Mouse (Mus musculus) intestine, embryonic 15.5 days (tissue): ENCODE results near the gene Kansl1. TPM values are rescaled to one million over a fixed set of nuclear protein-coding genes. Genes with fewer than 3 reads are reported as not detected.
A peak's percentile ranks its signal among the peaks of the same experiment; 100 is the strongest.

Experiments
- ATAC-seq: fragments of 200-750 bp; cut with Nextera tagmentation; 2 replicates; pipeline ENCODE4 v1.8.0; 2017; ENCODE audit warnings: moderate TSS enrichment, moderate library complexity
- H3K27ac ChIP-seq: fragments of 300-500 bp; sonication (generic); 2 replicates; pipeline ENCODE4 v1.5.1; 2015; ENCODE audit warnings: mild to moderate bottlenecking, inconsistent platforms
- H3K27me3 ChIP-seq: fragments of 300-500 bp; sonication (generic); replicated peaks from 2 replicates; pipeline ENCODE4 v1.6.1; 2015; ENCODE audit warnings: inconsistent platforms
- H3K36me3 ChIP-seq: fragments of 300-500 bp; sonication (generic); 2 replicates; pipeline ENCODE4 v1.6.1; 2015; ENCODE audit warnings: inconsistent platforms
- H3K4me1 ChIP-seq: fragments of 300-500 bp; sonication (generic); replicated peaks from 2 replicates; pipeline ENCODE4 v1.6.1; 2015; ENCODE audit warnings: inconsistent platforms
- H3K4me2 ChIP-seq: fragments of 300-500 bp; sonication (generic); replicated peaks from 2 replicates; pipeline ENCODE4 v1.6.1; 2015; ENCODE audit warnings: mild to moderate bottlenecking, inconsistent platforms
- H3K4me3 ChIP-seq: fragments of 300-500 bp; sonication (generic); replicated peaks from 2 replicates; pipeline ENCODE4 v1.5.1; 2015; ENCODE audit warnings: inconsistent platforms
- H3K9ac ChIP-seq: fragments of 300-500 bp; sonication (generic); 2 replicates; pipeline ENCODE4 v1.6.1; 2015; ENCODE audit warnings: inconsistent platforms
- H3K9me3 ChIP-seq: fragments of 300-500 bp; sonication (generic); 2 replicates; pipeline ENCODE4 v1.6.1; 2016; ENCODE audit warnings: inconsistent platforms
- WGBS: fragments of 180-500 bp; shearing (Covaris S2); methylation state at CpG from one replicate; pipeline ENCODE4 v1.1.7; 2015; 5-methylcytosine and 5-hydroxymethylcytosine counted together
- polyA plus RNA-seq: library from polyadenylated mRNA; unstranded; fragments of >200 nt; fragmentation: Nextera tagmentation; extraction: Ambion mirVana; gene quantifications from 2 replicates; pipeline ENCODE4 v1.2.1, GENCODE M21; 2015

Kansl1 gene
- polyA plus RNA-seq, 1 experiment from 2014 or later, result 17.2 TPM

DNA sequence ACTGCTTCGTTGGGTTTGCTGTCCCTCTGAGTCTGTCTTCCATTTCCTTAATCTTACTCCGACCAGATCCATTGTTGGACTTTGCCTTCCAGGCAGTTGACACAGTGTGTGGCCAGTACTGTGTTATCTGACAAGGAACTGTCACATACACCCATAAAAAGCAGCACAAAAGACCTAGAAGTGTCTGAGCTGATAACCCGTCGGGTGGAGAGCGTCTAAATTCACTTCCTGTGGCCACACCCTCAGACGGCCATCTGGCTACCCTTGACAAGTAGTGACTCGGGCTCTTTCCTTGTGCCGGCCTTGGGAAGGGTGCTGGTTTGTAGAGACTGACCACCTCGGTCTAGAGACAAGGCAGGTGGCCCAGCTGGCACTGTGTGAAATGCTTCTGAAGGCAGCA lies 175.4 kb downstream of the Kansl1 start:
- 0 out of 2 replicates have a peak overlapping the region, but pooled peaks have one; percentile 6 for H3K4me2 ChIP-seq
- peaks cover 17% of the 10 kb centered on the region for H3K4me1 ChIP-seq
- no peaks in the 10 kb centered on the region for H3K27me3 ChIP-seq
- H3K9me3 ChIP-seq, result no peaks in the 10 kb centered on the region
- no peak overlapping the region for H3K4me3 ChIP-seq
- ATAC-seq, result peak; percentile 86
- H3K36me3 ChIP-seq, result no peaks in the 10 kb centered on the region
- H3K27ac ChIP-seq, result peak overlapping the region; percentile 77
- WGBS, result 54% methylated on average over 9 of the region's 9 CpGs
- H3K9ac ChIP-seq, result no peak overlapping the region

DNA sequence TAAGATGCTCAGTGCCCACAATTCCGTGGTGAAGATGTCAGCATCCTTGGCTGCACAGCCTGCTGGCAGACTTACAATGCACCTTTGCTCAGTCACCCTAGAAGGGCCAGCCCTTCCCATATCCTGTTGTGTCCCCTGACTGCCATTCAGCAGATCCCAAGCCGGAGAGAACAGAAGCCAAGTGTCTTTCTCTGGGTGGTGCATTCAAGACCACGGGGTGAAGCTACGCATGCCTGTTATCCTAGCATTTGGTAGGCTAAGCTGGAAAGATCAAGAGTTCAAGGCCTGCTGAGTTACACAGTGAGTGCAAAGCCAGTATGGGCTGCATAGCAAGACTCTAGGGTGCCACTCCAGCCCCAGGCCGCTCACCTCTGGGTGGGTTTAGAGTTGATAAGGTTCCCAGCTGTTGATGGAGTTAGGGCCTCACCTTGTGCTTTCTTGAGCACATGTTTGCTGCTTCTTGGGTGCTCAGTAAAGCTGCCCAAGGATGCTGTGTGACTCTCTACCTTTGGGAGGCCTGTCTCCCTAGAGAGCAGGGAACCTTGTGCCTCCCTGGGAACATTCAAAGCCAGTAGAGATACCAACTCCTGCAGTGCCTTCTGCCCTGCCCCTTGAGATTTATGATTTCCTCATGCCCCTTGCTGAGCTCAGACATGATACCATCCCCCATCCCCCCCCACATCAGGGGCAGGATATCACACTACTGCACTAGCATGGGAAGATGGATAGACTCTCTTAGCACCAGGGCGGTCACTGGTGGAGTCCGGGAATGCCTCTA lies 176.0 kb downstream of the Kansl1 start:
- H3K9ac ChIP-seq, result no peak overlapping the region
- H3K9me3 ChIP-seq, result no peaks in the 10 kb centered on the region
- peaks cover 17% of the 10 kb centered on the region for H3K4me1 ChIP-seq
- 0 out of 2 replicates have a peak overlapping the region, but pooled peaks have one; percentile 6 for H3K4me2 ChIP-seq
- no peaks in the 10 kb centered on the region for H3K36me3 ChIP-seq
- 79% methylated on average over 7 of the region's 7 CpGs for WGBS
- ATAC-seq, result peak; percentile 53
- peak overlapping the region; percentile 77 for H3K27ac ChIP-seq
- H3K4me3 ChIP-seq, result no peak overlapping the region
- H3K27me3 ChIP-seq, result no peaks in the 10 kb centered on the region

DNA sequence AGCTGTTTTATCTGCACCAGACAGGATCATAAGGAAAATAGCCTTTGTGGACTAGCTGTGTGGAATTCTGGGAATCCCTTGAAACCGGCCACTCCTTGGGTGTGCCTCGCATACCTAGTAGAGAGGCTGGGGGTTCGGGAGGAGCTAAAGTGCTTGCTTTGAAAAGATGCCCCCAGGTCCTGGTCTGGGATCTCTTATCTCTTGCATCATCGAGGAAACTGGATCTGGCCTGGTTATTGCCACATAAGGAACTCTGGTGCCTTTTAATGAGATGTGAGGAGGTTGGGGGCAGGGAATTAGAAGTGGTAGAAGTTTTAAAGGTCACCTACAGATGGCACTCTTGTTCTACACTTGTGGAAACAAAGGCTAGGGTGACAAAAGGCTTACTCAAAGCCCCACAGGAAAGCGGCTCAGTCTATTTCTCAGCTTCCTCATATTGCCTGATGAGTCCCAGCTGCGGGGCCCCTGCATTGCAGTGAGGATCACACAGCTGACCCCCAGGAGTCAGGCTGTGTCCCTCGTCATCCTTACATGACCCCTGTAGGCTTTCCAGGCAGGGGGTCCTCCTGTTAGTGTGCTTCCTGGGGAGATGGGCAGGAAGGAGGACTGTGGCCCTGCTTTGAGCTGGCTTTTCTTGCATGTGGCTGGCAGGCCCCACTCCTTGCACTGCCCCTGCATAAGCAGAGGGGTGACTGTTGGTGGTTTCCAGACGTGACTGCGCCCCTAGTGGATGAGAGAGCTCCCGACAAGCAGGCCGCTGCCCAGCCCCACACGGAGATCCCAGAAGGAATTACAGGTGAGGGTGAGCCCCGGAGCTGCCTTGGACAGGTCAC lies 179.2 kb downstream of the Kansl1 start:
- ATAC-seq, result peak; percentile 71
- Histone ChIP-seq H3K4me1 (peaks cover 11% of the 10 kb centered on the region), H3K9me3 (no peaks in the 10 kb centered on the region), H3K27me3 (no peaks in the 10 kb centered on the region), H3K9ac (0 out of 2 replicates have a peak overlapping the region, but pooled peaks have one; percentile 16), H3K27ac (peak overlapping the region; percentile 76), H3K4me2 (peak overlapping the region; percentile 18; the same call in 1 of the 2 replicates), H3K4me3 (no peak overlapping the region), H3K36me3 (no peaks in the 10 kb centered on the region)
- 20% methylated on average over 13 of the region's 13 CpGs for WGBS

DNA sequence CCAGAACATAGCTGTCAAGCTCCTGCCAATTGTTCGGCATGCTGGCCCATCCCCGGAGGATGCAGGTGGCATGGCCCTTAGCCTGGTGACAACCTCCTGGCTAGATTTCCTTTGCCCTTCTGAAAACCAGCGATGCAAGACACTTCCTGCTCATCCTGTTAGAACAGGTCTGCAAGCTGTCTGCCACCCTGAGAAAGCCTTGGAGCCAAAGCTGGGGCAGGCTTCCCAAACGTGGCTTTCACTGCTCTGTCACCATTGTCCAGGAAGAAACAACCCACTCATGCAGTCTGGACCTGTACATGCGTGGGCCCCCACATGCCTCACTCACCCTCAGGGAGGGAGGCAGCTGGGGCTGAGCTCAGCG lies 179.8 kb downstream of the Kansl1 start:
- no peaks in the 10 kb centered on the region for H3K9me3 ChIP-seq
- H3K9ac ChIP-seq, result no peak overlapping the region
- H3K27me3 ChIP-seq, result no peaks in the 10 kb centered on the region
- H3K36me3 ChIP-seq, result no peaks in the 10 kb centered on the region
- H3K27ac ChIP-seq, result peak overlapping the region; percentile 58
- no peak overlapping the region for H3K4me2 ChIP-seq
- H3K4me1 ChIP-seq, result peaks cover 11% of the 10 kb centered on the region
- 46% methylated on average over 6 of the region's 6 CpGs for WGBS
- H3K4me3 ChIP-seq, result no peak overlapping the region
- peak; percentile 5 for ATAC-seq

DNA sequence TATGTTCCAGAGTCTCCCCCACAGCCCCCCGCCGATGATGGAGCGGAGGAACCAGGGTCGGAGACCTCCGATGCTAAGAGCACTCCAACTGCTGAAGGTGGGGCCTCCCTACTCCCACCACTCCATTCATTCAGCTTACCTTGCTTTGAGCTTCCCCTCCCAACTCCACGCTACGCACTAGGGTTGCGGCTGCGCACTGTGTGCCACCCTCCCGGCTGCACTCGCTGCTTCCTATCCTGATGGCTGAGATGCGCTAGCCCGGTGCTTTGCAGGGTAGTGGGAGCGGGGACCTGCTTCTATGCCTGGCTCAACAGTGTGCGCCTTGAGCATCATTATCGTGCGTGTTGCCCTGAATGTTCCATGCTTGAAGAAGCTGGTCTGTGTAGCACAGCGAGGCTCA lies 181.5 kb downstream of the Kansl1 start:
- no peaks in the 10 kb centered on the region for H3K36me3 ChIP-seq
- peaks cover 6% of the 10 kb centered on the region; the same call in 1 of the 2 replicates for H3K4me1 ChIP-seq
- ATAC-seq, result no peak
- no peaks in the 10 kb centered on the region for H3K9me3 ChIP-seq
- H3K4me2 ChIP-seq, result no peak overlapping the region
- no peak overlapping the region for H3K27ac ChIP-seq
- H3K27me3 ChIP-seq, result no peaks in the 10 kb centered on the region
- 97% methylated on average over 18 of the region's 18 CpGs for WGBS
- H3K4me3 ChIP-seq, result no peak overlapping the region
- H3K9ac ChIP-seq, result no peak overlapping the region

Other genes with a start within 250 kb of the Kansl1 start
- 14.4 and 17.0 TPM in 2 replicates for gene Mapt, start 237.5 kb downstream of the Kansl1 start, polyA plus RNA-seq
- gene Cdc27, start 81.8 kb upstream of the Kansl1 start, polyA plus RNA-seq, result 31.2 and 33.8 TPM in 2 replicates
- gene Myl4, start 81.8 kb upstream of the Kansl1 start, polyA plus RNA-seq, result 4.3 and 6.4 TPM in 2 replicates
- 5.0 and 5.5 TPM in 2 replicates for gene Itgb3, start 139.1 kb upstream of the Kansl1 start, polyA plus RNA-seq
- gene Gm11639, start 216.8 kb upstream of the Kansl1 start, polyA plus RNA-seq, result 0.01 TPM in 1 of 2 replicates, not detected in the other